Mouse (Mus musculus): ENCODE measurements at regions not wholly inside any gene's neighbourhood (a gene's known extent, or its start where the extent isn't known, plus 50 kb on each side); places are given as distances from the start of the nearest gene placed in this dataset.

DNA sequence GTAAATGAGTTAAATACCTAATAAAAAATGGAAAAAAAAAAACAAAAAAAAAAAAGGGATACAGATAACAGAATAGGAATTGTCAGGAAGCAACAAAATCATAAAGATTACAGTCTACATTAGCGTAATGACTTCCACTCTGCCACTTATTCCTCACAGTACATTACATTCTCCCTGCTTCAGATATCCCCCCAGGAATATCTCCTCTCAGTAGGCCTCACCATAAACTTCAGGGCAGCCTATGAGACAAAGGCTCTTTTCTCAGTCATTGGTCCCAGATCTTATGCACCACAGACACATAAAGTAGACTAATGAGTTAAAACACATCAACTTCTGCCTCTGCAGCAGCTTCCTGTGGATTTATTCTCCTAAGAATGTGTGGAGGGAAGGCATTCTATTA lies 1680.2 kb downstream of the Kcnt2 start:
- WGBS: 88% methylated on average over 1 of the region's 1 CpGs

DNA sequence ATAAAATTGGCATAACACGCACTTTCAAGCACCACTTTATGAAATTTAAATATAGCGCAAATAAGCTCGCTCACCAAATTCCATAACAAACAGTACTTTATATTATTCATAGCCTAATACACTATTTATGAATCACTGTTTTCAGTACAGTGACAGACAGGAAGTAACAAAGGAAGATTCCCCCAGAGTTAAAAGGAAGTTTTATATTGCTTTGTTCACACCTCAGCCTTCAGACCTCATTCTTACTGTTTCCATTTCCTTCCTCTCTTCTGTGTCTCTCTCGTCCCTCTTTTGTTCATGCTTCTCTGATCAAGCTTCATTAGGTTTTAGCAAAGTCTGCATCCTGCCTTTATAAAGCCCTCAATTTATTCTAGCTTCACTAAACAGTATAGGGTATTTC lies 1680.8 kb downstream of the Kcnt2 start:
- 79% methylated on average over 4 of the region's 4 CpGs for WGBS
- ATAC-seq (ENCODE audit: low FRiP score, low read depth): no peak
- H3K9ac ChIP-seq (replicated peaks): no peak overlapping the region
- H3K9me3 ChIP-seq: no peaks in the 10 kb centered on the region
- H3K4me3 ChIP-seq: no peak overlapping the region
- no peaks in the 10 kb centered on the region for H3K27me3 ChIP-seq
- no peaks in the 10 kb centered on the region for H3K4me1 ChIP-seq
- H3K36me3 ChIP-seq: no peaks in the 10 kb centered on the region
- H3K4me2 ChIP-seq (replicated peaks): no peak overlapping the region
- H3K27ac ChIP-seq (replicated peaks): no peak overlapping the region

More for the DNA sequence above, 1680.2 kb downstream of the Kcnt2 start:
- no peaks in the 10 kb centered on the region for H3K4me1 ChIP-seq
- no peak for ATAC-seq (ENCODE audit: low FRiP score, low read depth)
- H3K27me3 ChIP-seq: no peaks in the 10 kb centered on the region
- H3K9ac ChIP-seq (replicated peaks): no peak overlapping the region
- H3K27ac ChIP-seq (replicated peaks): no peak overlapping the region
- no peaks in the 10 kb centered on the region for H3K36me3 ChIP-seq
- H3K4me2 ChIP-seq (replicated peaks): no peak overlapping the region
- no peak overlapping the region for H3K4me3 ChIP-seq
- no peaks in the 10 kb centered on the region for H3K9me3 ChIP-seq

DNA sequence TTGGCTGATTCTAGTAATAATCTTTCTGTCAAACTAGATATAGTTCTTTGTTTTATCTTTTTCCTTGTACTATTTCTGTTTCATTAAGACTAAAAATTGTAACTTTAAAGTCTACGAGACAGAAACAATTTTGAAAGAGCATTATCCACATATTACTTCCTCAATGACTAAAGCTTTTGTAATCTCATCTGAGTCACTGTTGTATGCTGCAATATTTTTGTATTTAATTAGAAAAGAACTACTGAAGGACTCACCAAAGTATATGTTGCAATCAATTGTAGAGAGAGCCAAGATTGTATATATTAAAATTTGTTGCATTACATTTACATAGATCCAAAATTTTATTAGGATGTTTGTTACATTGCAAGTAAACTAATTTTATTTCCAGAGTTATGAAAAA lies 1692.4 kb upstream of the B3galt2 start:
- Histone ChIP-seq H3K4me1 (no peaks in the 10 kb centered on the region), H3K9me3 (no peaks in the 10 kb centered on the region), H3K9ac (replicated peaks) (no peak overlapping the region), H3K36me3 (no peaks in the 10 kb centered on the region), H3K27ac (replicated peaks) (no peak overlapping the region), H3K4me3 (no peak overlapping the region), H3K4me2 (replicated peaks) (no peak overlapping the region), H3K27me3 (no peaks in the 10 kb centered on the region)
- no peak for ATAC-seq (ENCODE audit: low FRiP score, low read depth)
- WGBS: 90% methylated on average over 1 of the region's 1 CpGs

DNA sequence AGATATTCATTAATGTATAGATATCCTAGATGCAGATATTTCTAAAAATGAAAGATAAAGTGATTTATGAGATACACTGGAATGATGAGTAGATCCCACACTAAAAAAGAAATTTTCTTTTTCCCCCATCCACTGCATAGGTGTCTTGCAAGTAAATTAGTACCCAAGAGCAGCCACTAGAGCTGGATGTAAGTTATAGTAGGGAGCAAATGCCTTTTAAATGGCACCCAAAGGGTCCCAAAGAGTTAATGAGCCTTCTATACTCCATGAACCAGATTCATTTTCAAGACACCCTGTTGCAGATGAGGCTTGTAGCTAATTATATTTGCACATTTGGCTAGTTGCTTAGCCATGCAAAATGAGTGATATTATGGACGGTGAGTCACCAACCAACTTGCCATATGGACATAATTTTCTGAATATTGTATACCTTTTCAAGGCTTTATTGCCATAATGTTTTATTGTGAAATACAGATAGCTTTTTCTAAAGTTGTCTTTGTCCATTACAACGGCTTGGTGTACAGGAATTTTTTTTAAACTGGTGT lies 1686.1 kb upstream of the B3galt2 start:
- Histone ChIP-seq H3K9ac (replicated peaks) (no peak overlapping the region), H3K36me3 (no peaks in the 10 kb centered on the region), H3K27ac (replicated peaks) (no peak overlapping the region), H3K27me3 (no peaks in the 10 kb centered on the region), H3K4me3 (no peak overlapping the region), H3K4me1 (no peaks in the 10 kb centered on the region), H3K4me2 (replicated peaks) (no peak overlapping the region), H3K9me3 (no peaks in the 10 kb centered on the region)
- ATAC-seq (ENCODE audit: low FRiP score, low read depth): no peak
- WGBS: 90% methylated on average over 2 of the region's 2 CpGs

DNA sequence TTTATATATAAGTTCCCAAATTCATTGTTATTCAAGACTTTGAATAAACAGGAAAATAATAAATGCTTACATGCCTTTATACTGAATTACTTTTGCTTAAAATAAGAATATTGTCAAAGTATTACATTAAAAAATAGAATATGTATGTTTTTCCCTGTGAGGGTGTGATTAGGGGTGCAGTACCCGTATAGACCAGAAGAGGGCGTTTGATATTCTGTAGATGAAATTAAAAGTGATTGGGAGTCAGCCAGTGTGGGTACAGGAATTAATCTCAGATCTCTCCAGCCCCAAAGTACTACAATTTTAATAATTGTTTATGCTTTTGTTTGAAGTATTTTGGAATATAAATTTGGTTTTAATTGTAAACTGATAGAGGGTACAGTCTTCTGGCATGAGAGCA lies 1678.7 kb upstream of the B3galt2 start:
- H3K9me3 ChIP-seq: no peaks in the 10 kb centered on the region
- WGBS: 1% methylated on average over 2 of the region's 2 CpGs
- peak; percentile 62; the same call in 1 of the 2 replicates for ATAC-seq (ENCODE audit: low FRiP score, low read depth)
- H3K4me3 ChIP-seq: no peak overlapping the region
- H3K27ac ChIP-seq (replicated peaks): no peak overlapping the region
- no peaks in the 10 kb centered on the region for H3K36me3 ChIP-seq
- H3K4me1 ChIP-seq: no peaks in the 10 kb centered on the region
- H3K9ac ChIP-seq (replicated peaks): no peak overlapping the region
- no peaks in the 10 kb centered on the region for H3K27me3 ChIP-seq
- no peak overlapping the region for H3K4me2 ChIP-seq (replicated peaks)

DNA sequence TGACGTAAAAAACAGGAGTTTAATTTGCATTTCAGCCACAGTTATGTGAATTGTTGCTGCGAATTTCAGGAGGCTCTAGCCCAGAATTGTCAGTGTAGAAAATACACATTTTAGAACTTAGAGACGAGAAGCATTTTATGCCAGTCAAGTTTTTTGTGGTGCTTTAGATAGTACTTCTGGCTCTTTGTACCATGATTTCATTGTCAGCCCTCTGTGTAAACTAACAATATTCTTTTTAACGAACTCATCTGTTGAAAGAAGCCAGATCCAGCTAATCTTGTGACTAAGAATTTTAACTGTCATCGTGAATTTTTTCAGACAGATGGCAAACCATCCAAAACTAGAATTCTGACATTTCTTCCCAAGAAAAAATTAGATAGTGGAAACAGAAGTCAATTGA lies 1672.3 kb upstream of the B3galt2 start:
- WGBS: 78% methylated on average over 5 of the region's 5 CpGs
- Histone ChIP-seq H3K36me3 (no peaks in the 10 kb centered on the region), H3K4me1 (no peaks in the 10 kb centered on the region), H3K9ac (replicated peaks) (no peak overlapping the region), H3K27ac (replicated peaks) (no peak overlapping the region), H3K27me3 (no peaks in the 10 kb centered on the region), H3K9me3 (no peaks in the 10 kb centered on the region), H3K4me3 (no peak overlapping the region), H3K4me2 (replicated peaks) (no peak overlapping the region)
- ATAC-seq (ENCODE audit: low FRiP score, low read depth): no peak

DNA sequence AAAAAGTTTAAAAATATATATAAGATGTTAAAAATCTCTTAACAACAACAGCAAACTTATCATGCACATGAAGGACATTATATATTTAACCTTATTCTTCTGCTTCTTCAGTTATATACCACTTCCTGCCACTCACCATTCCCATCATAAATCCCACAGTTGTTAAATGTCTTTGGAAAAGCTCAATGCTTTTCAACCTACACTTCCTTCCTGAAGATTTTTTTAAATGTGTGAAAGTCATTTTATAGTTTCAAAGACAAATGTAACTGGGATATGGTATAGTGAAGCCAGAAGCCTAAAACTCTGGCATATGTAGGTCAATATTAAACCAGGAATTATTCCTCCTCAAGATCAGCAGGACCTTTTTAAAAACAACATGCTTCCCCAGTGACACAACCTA lies 1666.1 kb upstream of the B3galt2 start:
- no peaks in the 10 kb centered on the region for H3K36me3 ChIP-seq
- no peak overlapping the region for H3K9ac ChIP-seq (replicated peaks)
- no peak overlapping the region for H3K4me3 ChIP-seq
- H3K27ac ChIP-seq (replicated peaks): no peak overlapping the region
- H3K9me3 ChIP-seq: no peaks in the 10 kb centered on the region
- no peak overlapping the region for H3K4me2 ChIP-seq (replicated peaks)
- ATAC-seq (ENCODE audit: low FRiP score, low read depth): no peak
- H3K27me3 ChIP-seq: no peaks in the 10 kb centered on the region
- H3K4me1 ChIP-seq: no peaks in the 10 kb centered on the region

DNA sequence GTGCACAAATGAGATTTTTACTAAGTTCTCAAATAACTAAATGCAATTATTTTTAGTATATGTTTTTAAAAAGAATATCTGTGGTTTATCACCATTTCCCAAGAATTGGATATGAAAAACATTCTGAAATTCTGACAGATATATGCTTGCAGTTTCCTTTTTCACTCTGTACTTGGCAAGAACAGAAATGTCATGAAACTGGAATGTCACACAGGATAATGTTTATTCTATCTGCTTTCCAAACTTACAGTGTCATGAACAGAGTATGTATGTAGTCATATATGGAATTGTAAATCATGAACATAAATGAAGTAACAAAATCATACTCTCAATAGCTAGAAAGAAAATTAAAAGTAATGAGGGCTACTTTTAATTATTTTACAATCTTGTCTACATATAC lies 1640.7 kb upstream of the B3galt2 start:
- Histone ChIP-seq H3K27ac (replicated peaks) (no peak overlapping the region), H3K36me3 (no peaks in the 10 kb centered on the region), H3K9ac (replicated peaks) (no peak overlapping the region), H3K4me1 (no peaks in the 10 kb centered on the region), H3K27me3 (no peaks in the 10 kb centered on the region), H3K4me3 (no peak overlapping the region), H3K9me3 (no peaks in the 10 kb centered on the region), H3K4me2 (replicated peaks) (no peak overlapping the region)
- ATAC-seq (ENCODE audit: low FRiP score, low read depth): no peak

DNA sequence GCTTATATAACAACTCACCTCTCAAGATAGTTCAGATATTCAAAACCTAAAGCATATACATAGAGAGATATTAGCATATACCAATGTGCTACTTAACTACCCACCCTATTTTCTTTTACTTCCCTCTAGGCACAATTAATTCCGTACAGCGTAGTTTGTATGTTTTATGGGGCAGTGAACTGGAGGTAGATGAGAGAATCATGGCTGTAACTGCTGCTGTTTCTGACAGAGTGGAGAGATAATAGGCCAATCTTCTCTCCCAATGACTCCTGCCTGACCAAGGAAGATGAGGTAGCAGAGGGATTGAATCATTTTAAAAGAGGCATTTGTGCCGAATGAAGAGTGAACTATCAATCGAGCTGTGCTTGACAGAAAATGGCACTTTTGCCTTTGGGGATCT lies 1640.1 kb upstream of the B3galt2 start:
- 87% methylated on average over 4 of the region's 4 CpGs for WGBS
- no peak for ATAC-seq (ENCODE audit: low FRiP score, low read depth)
- no peaks in the 10 kb centered on the region for H3K27me3 ChIP-seq

DNA sequence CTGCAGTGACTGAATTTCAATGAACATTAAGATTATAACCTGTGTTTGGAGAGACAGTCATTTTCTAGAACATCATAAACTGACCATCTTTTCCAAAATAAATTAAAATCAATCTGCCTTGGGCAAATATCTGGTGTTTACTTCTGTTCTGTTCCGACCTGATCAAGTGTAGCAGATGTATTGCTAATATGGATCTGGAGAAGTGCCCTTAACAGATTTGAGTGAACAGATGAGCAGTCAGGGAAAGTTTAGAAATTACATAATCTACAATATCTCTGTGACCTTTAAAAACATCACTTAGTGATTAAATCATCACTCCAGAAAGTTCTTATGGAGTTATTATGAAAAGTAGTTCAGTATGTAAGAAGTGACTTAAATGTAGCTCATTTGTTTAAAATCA lies 1634.1 kb upstream of the B3galt2 start:
- Histone ChIP-seq H3K9me3 (no peaks in the 10 kb centered on the region), H3K4me2 (replicated peaks) (no peak overlapping the region), H3K4me3 (no peak overlapping the region), H3K4me1 (no peaks in the 10 kb centered on the region), H3K9ac (replicated peaks) (no peak overlapping the region), H3K36me3 (no peaks in the 10 kb centered on the region), H3K27me3 (no peaks in the 10 kb centered on the region), H3K27ac (replicated peaks) (no peak overlapping the region)
- no peak for ATAC-seq (ENCODE audit: low FRiP score, low read depth)
- 77% methylated on average over 1 of the region's 1 CpGs for WGBS

More for the DNA sequence above, 1640.1 kb upstream of the B3galt2 start:
- no peak overlapping the region for H3K9ac ChIP-seq (replicated peaks)
- no peak overlapping the region for H3K4me2 ChIP-seq (replicated peaks)
- no peak overlapping the region for H3K27ac ChIP-seq (replicated peaks)
- H3K36me3 ChIP-seq: no peaks in the 10 kb centered on the region
- no peak overlapping the region for H3K4me3 ChIP-seq
- no peaks in the 10 kb centered on the region for H3K4me1 ChIP-seq
- no peaks in the 10 kb centered on the region for H3K9me3 ChIP-seq

DNA sequence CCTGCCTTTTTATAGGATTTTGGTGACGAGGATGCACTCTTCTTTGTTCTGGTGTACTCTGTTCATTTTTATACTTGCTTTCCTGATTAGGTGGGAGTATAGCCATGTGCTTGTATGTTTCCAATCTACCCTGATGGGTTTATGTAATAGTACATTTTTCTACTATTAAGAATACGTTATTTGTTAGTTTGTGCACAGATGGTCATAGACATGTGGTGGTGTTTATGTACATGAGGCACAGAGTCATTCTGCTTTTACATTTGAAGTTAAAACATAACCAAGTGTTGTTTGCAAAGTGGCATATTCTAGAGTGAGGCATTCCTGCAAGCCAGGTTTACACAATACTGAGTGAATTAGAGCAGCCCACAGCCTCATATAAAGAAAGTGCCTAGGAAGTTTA lies 1597.7 kb upstream of the B3galt2 start:
- Histone ChIP-seq H3K9me3 (no peaks in the 10 kb centered on the region), H3K27me3 (no peaks in the 10 kb centered on the region), H3K4me3 (no peak overlapping the region), H3K36me3 (no peaks in the 10 kb centered on the region), H3K9ac (replicated peaks) (no peak overlapping the region), H3K4me2 (replicated peaks) (no peak overlapping the region), H3K4me1 (no peaks in the 10 kb centered on the region), H3K27ac (replicated peaks) (no peak overlapping the region)
- ATAC-seq (ENCODE audit: low FRiP score, low read depth): no peak
- WGBS: 84% methylated on average over 2 of the region's 2 CpGs

DNA sequence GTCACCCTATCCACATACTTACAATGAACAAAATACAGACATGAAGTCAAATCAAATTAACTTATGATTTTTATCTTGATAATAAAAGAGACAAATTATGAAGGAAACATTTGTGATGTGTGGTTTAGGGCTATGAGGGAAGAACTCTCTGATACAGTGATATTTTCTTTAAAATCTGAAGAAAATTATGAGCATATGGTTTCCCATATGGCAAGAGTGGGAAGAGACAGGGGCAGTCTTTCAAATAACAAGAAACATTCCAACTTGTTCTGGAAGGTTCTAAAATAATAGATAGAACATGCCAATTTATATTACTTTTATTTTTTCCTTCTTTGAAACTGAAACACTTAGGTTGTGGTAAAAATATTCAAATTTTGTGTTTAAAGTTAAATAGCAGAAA lies 1585.3 kb upstream of the B3galt2 start:
- no peaks in the 10 kb centered on the region for H3K9me3 ChIP-seq
- H3K4me3 ChIP-seq: no peak overlapping the region
- ATAC-seq (ENCODE audit: low FRiP score, low read depth): no peak
- H3K4me1 ChIP-seq: no peaks in the 10 kb centered on the region
- no peaks in the 10 kb centered on the region for H3K36me3 ChIP-seq
- no peaks in the 10 kb centered on the region for H3K27me3 ChIP-seq
- no peak overlapping the region for H3K4me2 ChIP-seq (replicated peaks)
- H3K9ac ChIP-seq (replicated peaks): no peak overlapping the region
- no peak overlapping the region for H3K27ac ChIP-seq (replicated peaks)
